Mouse (Mus musculus) liver, embryonic 11.5 days (tissue): Measurements from ENCODE around the gene Nrxn3. TPM values are rescaled to one million over a fixed set of nuclear protein-coding genes. Genes with fewer than 3 reads are reported as not detected.

Experiments
- ATAC-seq: fragments of 200-750 bp; cut with Nextera tagmentation; replicated peaks from 2 replicates; pipeline ENCODE4 v1.8.0; 2017; ENCODE audit warnings: moderate number of reproducible peaks, mild to moderate bottlenecking, moderate TSS enrichment, moderate library complexity; ENCODE audit not compliant: low FRiP score
- DNase-seq: peaks from one replicate; pipeline ENCODE4 v3.0.0-alpha.2; 2017; ENCODE audit warnings: low spot score
- H3K27ac ChIP-seq: fragments of 300-500 bp; sonication (generic); 2 replicates; pipeline ENCODE4 v1.5.1; 2014; ENCODE audit warnings: mild to moderate bottlenecking, low read depth, low read length, control low read depth
- H3K27me3 ChIP-seq: fragments of 300-500 bp; sonication (generic); replicated peaks from 2 replicates; pipeline ENCODE4 v1.6.1; 2014; ENCODE audit warnings: low read length, mixed read lengths; ENCODE audit not compliant: control insufficient read depth, insufficient read depth
- H3K36me3 ChIP-seq: fragments of 300-500 bp; sonication (generic); 2 replicates; pipeline ENCODE4 v1.6.1; 2014; ENCODE audit warnings: mild to moderate bottlenecking, low read length, moderate library complexity, mixed read lengths; ENCODE audit not compliant: control insufficient read depth, insufficient read depth
- H3K4me1 ChIP-seq: fragments of 300-500 bp; sonication (generic); replicated peaks from 2 replicates; pipeline ENCODE4 v1.6.1; 2014; ENCODE audit warnings: low read length, mixed read lengths; ENCODE audit not compliant: control insufficient read depth, insufficient read depth
- H3K4me2 ChIP-seq: fragments of 300-500 bp; sonication (generic); 2 replicates; pipeline ENCODE4 v1.6.1; 2014; ENCODE audit warnings: mild to moderate bottlenecking, control low read depth, moderate library complexity
- H3K4me3 ChIP-seq: fragments of 300-500 bp; sonication (generic); 2 replicates; pipeline ENCODE4 v1.5.1; 2014; ENCODE audit warnings: low read depth, low read length, control low read depth
- H3K9ac ChIP-seq: fragments of 300-500 bp; sonication (generic); 2 replicates; pipeline ENCODE4 v1.6.1; 2014; ENCODE audit warnings: low read depth, low read length, control low read depth
- H3K9me3 ChIP-seq: fragments of 300-500 bp; sonication (generic); 2 replicates; pipeline ENCODE4 v1.6.1; 2016; ENCODE audit warnings: low read length, inconsistent platforms, mixed read lengths; ENCODE audit not compliant: control insufficient read depth
- WGBS: fragments of 180-500 bp; shearing (Covaris S2); extraction: QIAGEN DNeasy Blood & Tissue Kit; methylation state at CpG from one replicate; pipeline ENCODE4 v1.1.7; 2014; 5-methylcytosine and 5-hydroxymethylcytosine counted together
- polyA plus RNA-seq: library from polyadenylated mRNA; unstranded; fragments of >200 nt; fragmentation: Nextera tagmentation; extraction: Ambion mirVana; gene quantifications from 2 replicates; pipeline ENCODE4 v1.2.1, GENCODE M21; 2014

Nrxn3 gene
- polyA plus RNA-seq, 1 experiment from 2014 or later, result 3.3 TPM

DNA sequence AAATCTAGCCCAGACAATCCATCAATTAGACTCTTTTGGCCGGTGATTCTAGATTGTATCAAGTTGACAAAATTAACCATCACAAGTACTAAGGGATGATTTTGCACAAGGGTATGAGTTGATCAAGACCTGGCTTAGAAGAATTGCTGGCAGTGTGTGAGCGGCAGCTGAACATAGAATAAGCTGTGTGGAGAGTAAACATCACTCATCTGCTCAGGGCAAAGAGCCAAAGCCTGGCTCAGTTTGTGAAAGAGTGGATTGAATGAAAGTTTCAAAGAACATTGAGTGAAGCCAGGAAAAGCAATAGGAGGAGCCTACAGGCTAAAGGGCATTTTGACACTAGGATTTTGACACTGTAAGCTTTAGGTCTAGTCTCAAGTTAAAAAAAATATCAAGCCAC, 828.6 kb downstream of the Nrxn3 start:
- no peak overlapping the region for H3K27ac ChIP-seq
- 79% methylated on average over 2 of the region's 2 CpGs for WGBS

DNA sequence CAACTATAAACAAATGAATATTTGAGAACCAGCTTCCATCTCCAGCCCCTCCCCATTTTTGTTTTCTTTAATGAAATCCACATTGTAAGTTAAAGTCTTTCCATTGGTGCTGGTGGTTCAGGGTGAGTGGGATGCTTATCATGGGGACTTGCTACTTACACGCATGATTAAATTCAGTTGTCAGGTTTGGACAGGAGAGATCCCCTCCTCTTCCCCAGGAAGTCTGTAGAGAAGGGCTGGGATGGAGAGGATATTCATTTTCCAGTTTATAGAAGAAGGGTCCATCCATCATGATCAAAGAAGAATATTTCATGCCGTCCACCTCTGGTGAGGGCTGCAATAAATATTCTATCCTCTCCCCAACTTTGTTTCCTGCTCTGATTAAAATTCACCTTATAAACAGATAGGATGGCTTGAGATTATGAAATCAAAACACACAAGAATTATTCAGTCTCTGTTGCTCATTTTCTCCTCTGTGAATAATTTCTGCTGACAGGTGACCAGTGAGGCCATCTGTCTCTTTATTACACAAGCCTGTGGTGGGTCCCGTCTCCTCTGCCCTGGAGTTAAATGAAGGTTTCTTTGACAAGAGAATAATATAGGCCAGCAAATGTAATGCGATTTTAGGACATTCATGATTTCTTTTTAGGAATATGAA, 830.7 kb downstream of the Nrxn3 start:
- no peaks in the 10 kb centered on the region for H3K4me1 ChIP-seq
- no peak for ATAC-seq
- WGBS, result 55% methylated on average over 4 of the region's 4 CpGs
- no peak overlapping the region for H3K4me2 ChIP-seq
- no peak overlapping the region for H3K4me3 ChIP-seq
- no peaks in the 10 kb centered on the region for H3K27me3 ChIP-seq
- DNase-seq, result no peak
- H3K27ac ChIP-seq, result no peak overlapping the region
- no peaks in the 10 kb centered on the region for H3K36me3 ChIP-seq
- no peaks in the 10 kb centered on the region for H3K9me3 ChIP-seq
- no peak overlapping the region for H3K9ac ChIP-seq

More for the DNA sequence above, 828.6 kb downstream of the Nrxn3 start:
- Histone ChIP-seq H3K4me2 (no peak overlapping the region), H3K9me3 (no peaks in the 10 kb centered on the region), H3K4me1 (no peaks in the 10 kb centered on the region), H3K9ac (no peak overlapping the region), H3K36me3 (no peaks in the 10 kb centered on the region), H3K4me3 (no peak overlapping the region), H3K27me3 (no peaks in the 10 kb centered on the region)
- DNase-seq, result no peak
- ATAC-seq, result no peak

DNA sequence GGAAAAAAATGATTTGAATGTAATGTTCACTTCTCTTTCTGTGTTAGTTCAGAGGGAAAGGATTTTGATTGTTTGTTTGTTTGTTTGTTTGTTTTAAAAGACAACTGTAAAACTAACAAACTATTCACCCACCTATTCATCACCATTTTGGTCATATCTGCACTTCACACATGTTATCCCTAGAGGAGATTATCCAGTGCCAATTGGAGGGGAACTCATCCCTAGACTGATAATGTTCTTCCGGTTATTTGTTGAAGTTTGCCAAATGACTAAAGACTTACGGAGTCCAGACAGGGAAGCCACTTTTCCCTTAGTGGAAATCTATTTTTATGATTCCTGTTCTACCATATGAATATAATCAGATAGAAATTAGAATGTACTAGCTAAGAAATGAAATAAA, 831.5 kb downstream of the Nrxn3 start:
- Histone ChIP-seq H3K4me2 (no peak overlapping the region), H3K4me1 (no peaks in the 10 kb centered on the region), H3K27me3 (no peaks in the 10 kb centered on the region), H3K9me3 (no peaks in the 10 kb centered on the region), H3K9ac (no peak overlapping the region), H3K4me3 (no peak overlapping the region), H3K36me3 (no peaks in the 10 kb centered on the region), H3K27ac (no peak overlapping the region)
- no peak for ATAC-seq
- DNase-seq, result no peak
- 73% methylated on average over 2 of the region's 2 CpGs for WGBS

DNA sequence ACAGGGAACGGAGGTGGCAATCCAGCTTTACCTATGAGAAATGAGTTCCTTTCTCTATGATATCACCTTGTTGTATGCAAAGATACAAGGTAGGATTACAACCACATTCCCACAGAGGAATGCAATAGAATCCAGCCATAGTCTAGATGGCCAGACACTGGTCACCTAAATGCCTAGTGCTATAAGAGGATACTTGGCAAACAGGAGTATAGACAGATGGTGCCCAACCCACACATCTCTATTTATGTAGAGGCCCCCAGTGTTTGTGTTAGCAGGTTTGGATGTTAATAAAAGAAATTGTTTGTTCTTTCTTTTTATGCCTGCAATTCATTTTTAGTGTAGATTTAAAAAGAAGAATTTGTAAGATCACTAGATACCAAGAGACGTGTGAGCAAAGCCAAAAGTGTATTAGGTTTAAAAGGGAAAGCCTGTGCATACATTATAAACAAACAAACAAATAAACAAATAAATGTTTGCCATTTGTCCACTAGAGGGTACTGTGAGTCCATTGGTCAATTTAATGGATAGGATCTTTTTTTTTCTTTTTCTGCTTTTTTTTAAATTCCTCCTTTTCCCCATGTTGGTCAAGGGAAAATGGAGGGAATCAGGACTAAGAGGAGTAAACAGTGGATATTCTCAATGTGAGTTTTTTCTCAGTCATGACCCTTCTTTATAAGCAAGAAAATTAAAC, 832.2 kb downstream of the Nrxn3 start:
- H3K9ac ChIP-seq, result no peak overlapping the region
- no peaks in the 10 kb centered on the region for H3K9me3 ChIP-seq
- no peaks in the 10 kb centered on the region for H3K36me3 ChIP-seq
- WGBS, result 58% methylated on average over 2 of the region's 2 CpGs
- H3K4me1 ChIP-seq, result no peaks in the 10 kb centered on the region
- DNase-seq (no peak), ATAC-seq (no peak)
- H3K4me3 ChIP-seq, result no peak overlapping the region
- no peak overlapping the region for H3K4me2 ChIP-seq
- no peaks in the 10 kb centered on the region for H3K27me3 ChIP-seq
- no peak overlapping the region for H3K27ac ChIP-seq

DNA sequence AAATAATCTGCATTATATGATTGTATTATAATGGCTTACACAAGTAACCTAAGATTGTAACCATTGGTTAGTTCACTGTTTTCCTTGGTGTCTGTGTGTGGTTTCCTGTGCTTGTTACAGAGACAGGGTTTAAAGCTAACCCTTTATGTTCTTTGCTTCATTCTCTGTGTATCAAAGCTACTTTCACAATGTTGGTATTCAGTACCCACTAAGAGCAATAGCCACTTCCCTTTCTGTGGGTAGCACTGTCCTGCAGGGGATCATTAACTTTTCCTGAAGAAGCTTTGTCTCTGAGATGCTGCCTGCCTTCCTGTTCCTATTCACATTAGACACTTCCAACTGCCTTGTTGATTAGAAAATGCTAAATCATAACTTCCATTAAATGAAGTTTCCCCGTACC, 836.2 kb downstream of the Nrxn3 start:
- Histone ChIP-seq H3K27me3 (no peaks in the 10 kb centered on the region), H3K36me3 (no peaks in the 10 kb centered on the region), H3K4me3 (no peak overlapping the region), H3K4me2 (no peak overlapping the region), H3K9ac (no peak overlapping the region), H3K9me3 (no peaks in the 10 kb centered on the region), H3K4me1 (no peaks in the 10 kb centered on the region), H3K27ac (no peak overlapping the region)
- DNase-seq (no peak), ATAC-seq (no peak)
- 88% methylated on average over 1 of the region's 1 CpGs for WGBS

DNA sequence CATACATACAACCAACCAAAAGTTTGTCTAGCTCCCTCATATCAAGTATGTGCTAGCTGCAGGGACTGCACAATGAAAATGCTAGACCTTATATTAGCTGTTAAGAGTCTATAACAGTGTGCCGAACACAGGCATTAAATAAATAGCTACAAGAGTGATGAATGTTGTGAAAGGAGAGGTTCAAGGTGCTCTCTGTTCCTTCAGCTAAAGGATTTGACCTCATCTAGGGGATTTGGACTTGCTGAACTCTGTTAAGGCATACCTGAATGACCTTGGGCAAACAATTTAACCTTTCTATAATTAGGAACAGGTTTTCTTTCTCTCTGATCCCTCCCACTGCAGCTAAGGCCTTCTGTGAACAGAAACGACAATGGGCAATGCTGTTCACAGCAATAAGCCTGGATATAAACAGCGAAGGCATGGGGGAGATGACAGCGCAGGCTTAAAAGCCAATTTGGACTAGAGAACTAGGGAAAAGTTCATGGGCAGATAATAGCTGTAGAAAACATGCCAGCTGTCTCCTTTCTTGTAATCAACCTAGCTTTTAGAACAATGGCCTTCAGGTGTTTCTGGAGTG, 839.4 kb downstream of the Nrxn3 start:
- no peak overlapping the region for H3K4me3 ChIP-seq
- DNase-seq, result no peak
- H3K36me3 ChIP-seq, result no peaks in the 10 kb centered on the region
- H3K4me1 ChIP-seq, result no peaks in the 10 kb centered on the region
- no peak overlapping the region for H3K4me2 ChIP-seq
- no peak overlapping the region for H3K27ac ChIP-seq
- WGBS, result 77% methylated on average over 4 of the region's 4 CpGs
- no peak for ATAC-seq
- no peak overlapping the region for H3K9ac ChIP-seq
- no peaks in the 10 kb centered on the region for H3K9me3 ChIP-seq
- no peaks in the 10 kb centered on the region for H3K27me3 ChIP-seq

DNA sequence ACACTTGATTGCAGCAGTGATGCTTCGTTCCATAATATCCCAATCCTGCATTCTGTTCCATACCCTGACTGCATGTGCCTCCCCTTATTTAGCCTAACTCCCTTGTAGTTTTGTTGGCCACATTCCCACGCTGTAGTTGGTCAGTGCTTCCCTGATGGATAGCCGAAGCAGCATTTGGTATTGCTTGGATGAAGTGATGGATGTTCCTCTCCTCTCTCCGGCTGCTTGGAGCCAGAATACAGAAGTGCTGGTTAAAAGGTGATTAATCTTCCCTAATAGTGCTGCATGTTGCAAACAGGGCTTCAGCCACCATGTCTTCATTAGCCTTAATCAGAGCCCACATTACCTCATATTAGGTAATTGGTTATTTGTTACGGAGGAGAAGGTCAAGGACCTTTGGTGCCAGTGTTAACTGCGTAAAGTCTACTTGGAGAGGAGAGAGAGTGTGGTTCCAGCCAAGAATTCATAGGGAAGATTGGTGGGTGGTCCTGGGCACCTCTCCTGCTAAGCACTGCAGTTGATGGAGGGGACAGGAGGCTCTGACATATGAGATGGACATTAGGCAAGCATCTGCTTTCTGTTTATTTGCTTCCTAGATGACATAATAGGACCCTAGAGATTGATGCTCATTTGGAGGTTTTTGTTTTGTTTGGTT, 846.2 kb downstream of the Nrxn3 start:
- no peaks in the 10 kb centered on the region for H3K36me3 ChIP-seq
- H3K27me3 ChIP-seq, result no peaks in the 10 kb centered on the region
- no peak overlapping the region for H3K4me3 ChIP-seq
- no peak for ATAC-seq
- no peak for DNase-seq
- no peak overlapping the region for H3K4me2 ChIP-seq
- H3K9ac ChIP-seq, result no peak overlapping the region
- H3K4me1 ChIP-seq, result no peaks in the 10 kb centered on the region
- WGBS, result 67% methylated on average over 6 of the region's 6 CpGs
- no peak overlapping the region for H3K27ac ChIP-seq
- no peaks in the 10 kb centered on the region for H3K9me3 ChIP-seq

DNA sequence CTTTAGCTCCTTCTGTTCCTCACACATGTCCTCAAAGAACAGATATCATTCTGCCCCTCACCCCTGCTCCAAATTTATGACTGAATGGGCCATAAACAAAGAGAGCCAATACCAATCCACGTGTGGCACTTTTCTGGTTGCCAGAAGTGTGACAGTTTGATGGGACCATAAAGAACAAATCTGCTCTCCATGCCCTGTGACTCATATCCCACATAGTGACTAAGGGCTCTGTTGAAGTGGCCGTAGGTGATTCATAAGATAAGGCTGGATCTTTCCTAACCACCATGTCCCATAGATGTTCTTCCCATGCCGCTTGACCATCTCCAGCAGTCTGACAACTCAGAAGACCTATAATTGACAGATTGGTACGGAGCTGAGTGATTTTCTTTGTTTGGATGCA, 869.8 kb downstream of the Nrxn3 start:
- no peaks in the 10 kb centered on the region for H3K4me1 ChIP-seq
- no peaks in the 10 kb centered on the region for H3K9me3 ChIP-seq
- DNase-seq, result no peak
- no peak overlapping the region for H3K4me2 ChIP-seq
- no peak overlapping the region for H3K27ac ChIP-seq
- H3K4me3 ChIP-seq, result no peak overlapping the region
- no peaks in the 10 kb centered on the region for H3K36me3 ChIP-seq
- H3K9ac ChIP-seq, result no peak overlapping the region
- 75% methylated on average over 4 of the region's 4 CpGs for WGBS
- ATAC-seq, result no peak
- no peaks in the 10 kb centered on the region for H3K27me3 ChIP-seq
